Mouse (Mus musculus): Measurements from ENCODE around the gene Naa30. TPM values are rescaled to one million over a fixed set of nuclear protein-coding genes. Genes with fewer than 3 reads are reported as not detected.

Gene Naa30
- polyA plus RNA-seq (2015; fragmentation: Nextera tagmentation; extraction: Ambion mirVana) = 10.9 and 12.6 TPM in 2 replicates

- Histone ChIP-seq H3K9ac (peak within 1 kb of the TSS; percentile 93), H3K27ac (peak within 1 kb of the TSS; percentile 81), H3K27me3 (replicated peaks) (no peaks in the 10 kb centered on the region), H3K9me3 (no peaks in the 10 kb centered on the region), H3K4me1 (peaks cover 13% of the 10 kb centered on the region), H3K4me2 (peak within 1 kb of the TSS; percentile 88), H3K4me3 (replicated peaks) (peak within 1 kb of the TSS; percentile 89), H3K36me3 (no peaks in the 10 kb centered on the region)
- WGBS = under 1% methylated on average over 64 of the region's 86 CpGs
- peak; percentile 96 for ATAC-seq (ENCODE audit: insufficient read depth, low FRiP score, low read depth)
Observed at GRCm38 (mm10) chr14:49171867-49172581, at the start of gene Naa30. Naa30 (plus strand) TSS chr14:49172226.

DNA sequence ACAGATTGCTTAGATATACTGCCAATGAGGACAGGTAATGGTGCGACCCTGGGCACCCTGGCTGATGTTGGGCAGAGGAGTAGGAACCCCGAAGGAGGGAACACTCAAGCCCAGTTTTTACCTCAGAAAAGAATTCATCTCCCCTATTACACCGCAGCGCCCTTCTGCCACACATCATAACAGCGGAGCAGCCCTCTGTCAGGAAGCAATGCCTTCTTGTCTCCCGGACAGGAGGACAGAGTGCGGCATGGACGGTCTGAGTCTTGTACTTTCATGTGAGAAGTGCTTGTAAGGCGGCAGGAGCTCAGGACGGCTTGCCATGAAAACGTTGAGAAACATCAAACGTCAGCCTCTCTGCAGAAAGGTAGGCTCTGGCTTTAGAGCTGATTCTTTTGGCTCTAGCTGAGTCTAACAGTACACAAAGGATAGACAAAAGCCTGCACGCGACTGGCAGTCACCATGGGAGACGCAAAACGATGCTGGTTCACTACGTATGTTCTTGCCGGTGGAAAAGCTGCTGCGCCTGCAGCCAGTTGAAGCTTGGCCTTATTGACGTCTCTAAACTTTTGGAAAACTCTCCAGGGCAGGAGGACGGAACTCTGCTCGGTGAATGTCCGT lies 44.8 kb upstream of the Naa30 start:
- H3K36me3 ChIP-seq = no peaks in the 10 kb centered on the region
- no peak for ATAC-seq (ENCODE audit: insufficient read depth, low FRiP score, low read depth)
- no peak overlapping the region for H3K4me3 ChIP-seq (replicated peaks)
- H3K9me3 ChIP-seq = no peaks in the 10 kb centered on the region
- no peak overlapping the region for H3K4me2 ChIP-seq
- 75% methylated on average over 23 of the region's 23 CpGs for WGBS
- no peak overlapping the region for H3K27ac ChIP-seq
- no peak overlapping the region for H3K9ac ChIP-seq
- H3K27me3 ChIP-seq (replicated peaks) = no peaks in the 10 kb centered on the region
- no peaks in the 10 kb centered on the region for H3K4me1 ChIP-seq

GRCm38 (mm10) chr14:49128544-49129263 lies 43.3 kb upstream of the Naa30 start:
- Histone ChIP-seq H3K9me3 (no peaks in the 10 kb centered on the region), H3K36me3 (no peaks in the 10 kb centered on the region), H3K4me2 (no peak overlapping the region), H3K4me1 (no peaks in the 10 kb centered on the region), H3K27me3 (replicated peaks) (no peaks in the 10 kb centered on the region), H3K27ac (no peak overlapping the region), H3K9ac (no peak overlapping the region), H3K4me3 (replicated peaks) (no peak overlapping the region)
- ATAC-seq (ENCODE audit: insufficient read depth, low FRiP score, low read depth) = no peak
- 62% methylated on average over 10 of the region's 10 CpGs for WGBS

DNA sequence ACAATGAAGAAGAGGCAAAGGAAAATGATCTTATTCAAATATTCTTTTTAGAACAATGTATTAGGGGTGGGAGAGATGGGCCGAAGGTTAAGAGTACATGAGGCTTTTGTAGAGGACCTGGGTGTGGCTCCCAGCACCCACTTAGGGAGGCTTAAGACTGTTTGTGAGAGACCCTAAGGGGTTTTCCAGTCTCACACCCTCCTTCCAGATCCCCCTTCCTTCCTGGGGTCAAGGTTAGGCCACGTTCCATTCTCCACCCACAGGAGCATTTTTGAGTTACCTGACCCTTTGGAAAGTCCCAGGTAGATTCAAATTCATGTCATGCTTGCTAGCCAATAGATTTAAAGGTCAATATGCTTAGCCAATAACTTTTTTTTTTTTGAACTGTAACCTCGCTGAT lies 39.6 kb upstream of the Naa30 start:
- no peak overlapping the region for H3K27ac ChIP-seq
- no peaks in the 10 kb centered on the region for H3K36me3 ChIP-seq
- 87% methylated on average over 3 of the region's 3 CpGs for WGBS
- no peaks in the 10 kb centered on the region for H3K4me1 ChIP-seq
- H3K9me3 ChIP-seq = no peaks in the 10 kb centered on the region
- no peak overlapping the region for H3K9ac ChIP-seq
- H3K4me2 ChIP-seq = no peak overlapping the region
- ATAC-seq (ENCODE audit: insufficient read depth, low FRiP score, low read depth) = no peak
- H3K27me3 ChIP-seq (replicated peaks) = no peaks in the 10 kb centered on the region
- H3K4me3 ChIP-seq (replicated peaks) = no peak overlapping the region

DNA sequence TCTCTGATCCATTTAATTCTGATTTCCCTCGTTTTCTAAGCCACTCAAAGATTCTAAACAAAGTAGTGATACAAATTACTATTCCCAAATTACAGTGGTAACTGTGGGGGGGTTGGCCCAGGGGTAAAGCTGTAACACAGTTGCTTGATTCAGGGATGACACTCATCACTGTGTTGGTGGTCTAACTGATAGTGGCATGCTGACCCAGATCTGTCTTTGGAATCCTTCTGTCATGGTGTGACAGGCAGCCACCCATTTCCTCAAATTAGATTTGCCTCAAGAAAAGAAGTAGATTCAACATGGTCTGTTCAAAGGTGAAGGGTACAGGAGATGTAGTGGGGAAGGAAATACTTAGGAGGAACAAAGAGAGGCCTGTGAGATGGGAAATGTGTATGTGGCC lies 33.9 kb upstream of the Naa30 start:
- ATAC-seq (ENCODE audit: insufficient read depth, low FRiP score, low read depth) = no peak
- Histone ChIP-seq H3K9me3 (no peaks in the 10 kb centered on the region), H3K36me3 (no peaks in the 10 kb centered on the region), H3K4me2 (no peak overlapping the region), H3K4me3 (replicated peaks) (no peak overlapping the region), H3K9ac (no peak overlapping the region), H3K27ac (no peak overlapping the region), H3K4me1 (no peaks in the 10 kb centered on the region), H3K27me3 (replicated peaks) (no peaks in the 10 kb centered on the region)
- WGBS = 43% methylated on average over 1 of the region's 1 CpGs

DNA sequence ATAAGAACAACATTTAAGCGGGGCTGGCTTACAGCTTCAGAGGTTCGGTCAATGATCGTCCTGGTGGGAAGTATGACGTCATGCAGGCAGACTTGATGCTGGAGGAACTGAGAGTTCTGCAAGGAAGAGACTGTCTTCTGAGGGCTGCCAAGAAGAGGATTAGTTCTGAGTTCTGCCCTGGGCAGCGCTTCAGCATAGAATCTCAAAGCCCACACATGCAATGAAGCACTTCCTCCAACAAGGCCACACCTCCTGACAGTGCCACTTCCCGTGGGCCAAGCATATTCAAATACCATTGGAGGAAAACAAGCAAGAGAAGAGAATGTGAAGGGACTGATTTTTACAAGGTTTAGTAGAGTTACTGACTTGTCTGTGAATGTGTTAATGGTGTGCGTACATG lies 31.3 kb upstream of the Naa30 start:
- H3K4me2 ChIP-seq = no peak overlapping the region
- H3K9ac ChIP-seq = no peak overlapping the region
- no peak overlapping the region for H3K4me3 ChIP-seq (replicated peaks)
- no peaks in the 10 kb centered on the region for H3K27me3 ChIP-seq (replicated peaks)
- WGBS = 86% methylated on average over 7 of the region's 7 CpGs
- no peaks in the 10 kb centered on the region for H3K4me1 ChIP-seq
- no peaks in the 10 kb centered on the region for H3K36me3 ChIP-seq
- no peak overlapping the region for H3K27ac ChIP-seq
- no peaks in the 10 kb centered on the region for H3K9me3 ChIP-seq
- ATAC-seq (ENCODE audit: insufficient read depth, low FRiP score, low read depth) = no peak

DNA sequence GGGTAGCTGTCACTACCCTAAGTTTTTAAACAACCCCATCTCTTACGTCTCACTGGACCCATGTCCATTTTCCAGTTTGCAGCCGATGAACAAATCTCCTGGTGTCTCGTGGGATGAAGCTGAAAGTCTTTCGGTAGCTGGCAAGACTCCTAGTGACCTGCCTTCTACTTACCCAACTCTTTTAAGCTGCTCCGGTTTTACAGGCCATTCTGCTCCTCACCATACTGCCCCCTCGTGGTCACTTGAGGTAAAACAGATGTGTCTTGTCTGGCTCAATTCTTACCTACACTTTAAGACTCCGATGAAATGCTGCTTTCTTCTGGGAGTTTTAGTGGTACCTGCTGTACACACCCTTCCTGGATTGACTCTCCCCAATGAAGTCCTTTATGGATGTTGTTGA lies 18.2 kb upstream of the Naa30 start:
- 31% methylated on average over 7 of the region's 7 CpGs for WGBS
- no peaks in the 10 kb centered on the region for H3K36me3 ChIP-seq

GRCm38 (mm10) chr14:49155572-49155971 lies 16.5 kb upstream of the Naa30 start:
- Histone ChIP-seq H3K36me3 (no peaks in the 10 kb centered on the region), H3K4me2 (no peak overlapping the region), H3K27ac (no peak overlapping the region), H3K9me3 (no peaks in the 10 kb centered on the region), H3K4me3 (replicated peaks) (no peak overlapping the region), H3K27me3 (replicated peaks) (no peaks in the 10 kb centered on the region), H3K4me1 (no peaks in the 10 kb centered on the region), H3K9ac (no peak overlapping the region)
- ATAC-seq (ENCODE audit: insufficient read depth, low FRiP score, low read depth) = no peak
- WGBS = 41% methylated on average over 5 of the region's 5 CpGs

More for the DNA sequence above, 18.2 kb upstream of the Naa30 start:
- ATAC-seq (ENCODE audit: insufficient read depth, low FRiP score, low read depth) = no peak
- no peaks in the 10 kb centered on the region for H3K9me3 ChIP-seq
- no peaks in the 10 kb centered on the region for H3K4me1 ChIP-seq
- H3K27me3 ChIP-seq (replicated peaks) = no peaks in the 10 kb centered on the region
- no peak overlapping the region for H3K9ac ChIP-seq
- H3K27ac ChIP-seq = no peak overlapping the region
- no peak overlapping the region for H3K4me3 ChIP-seq (replicated peaks)
- H3K4me2 ChIP-seq = no peak overlapping the region

- Histone ChIP-seq H3K27ac (no peak overlapping the region), H3K9ac (no peak overlapping the region), H3K4me2 (no peak overlapping the region), H3K27me3 (replicated peaks) (no peaks in the 10 kb centered on the region), H3K9me3 (no peaks in the 10 kb centered on the region), H3K4me3 (replicated peaks) (no peak overlapping the region), H3K36me3 (no peaks in the 10 kb centered on the region), H3K4me1 (no peaks in the 10 kb centered on the region)
- ATAC-seq (ENCODE audit: insufficient read depth, low FRiP score, low read depth) = no peak
- WGBS = 78% methylated on average over 16 of the region's 16 CpGs
Observed at GRCm38 (mm10) chr14:49158143-49158925, 13.7 kb upstream of the Naa30 start.

GRCm38 (mm10) chr14:49171286-49171685 lies 740 bp upstream of the Naa30 start:
- Histone ChIP-seq H3K27ac (peak overlapping the region; percentile 81), H3K9ac (no peak overlapping the region), H3K36me3 (no peaks in the 10 kb centered on the region), H3K4me3 (replicated peaks) (peak overlapping the region; percentile 89), H3K27me3 (replicated peaks) (no peaks in the 10 kb centered on the region), H3K4me2 (peak overlapping the region; percentile 88), H3K4me1 (peaks cover 13% of the 10 kb centered on the region), H3K9me3 (no peaks in the 10 kb centered on the region)
- peak; percentile 54; the same call in 1 of the 2 replicates for ATAC-seq (ENCODE audit: insufficient read depth, low FRiP score, low read depth)
- 24% methylated on average over 8 of the region's 8 CpGs for WGBS

DNA sequence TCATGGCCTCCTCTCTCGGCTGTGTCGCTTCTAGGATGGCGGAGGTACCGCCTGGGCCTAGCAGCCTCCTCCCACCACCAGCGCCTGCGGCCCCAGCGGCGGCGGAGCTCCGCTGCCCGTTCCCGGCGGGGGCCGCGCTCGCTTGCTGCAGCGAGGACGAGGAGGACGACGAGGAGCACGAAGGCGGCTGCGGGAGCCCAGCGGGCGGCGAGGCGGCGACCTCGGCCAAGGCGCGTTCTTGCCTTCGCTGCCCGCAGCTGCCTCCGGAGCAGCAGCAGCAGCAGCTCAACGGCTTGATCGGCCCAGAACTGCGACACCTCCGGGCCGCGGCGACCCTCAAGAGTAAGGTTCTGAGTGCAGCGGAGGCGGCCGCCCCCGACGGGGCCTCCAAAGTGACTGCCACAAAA lies 559 bp downstream of the Naa30 start:
- Histone ChIP-seq H3K4me2 (peak overlapping the region; percentile 88), H3K4me1 (peaks cover 13% of the 10 kb centered on the region), H3K27ac (peak overlapping the region; percentile 81), H3K9ac (peak overlapping the region; percentile 93), H3K36me3 (no peaks in the 10 kb centered on the region), H3K4me3 (replicated peaks) (peak overlapping the region; percentile 89), H3K9me3 (no peaks in the 10 kb centered on the region), H3K27me3 (replicated peaks) (no peaks in the 10 kb centered on the region)
- ATAC-seq (ENCODE audit: insufficient read depth, low FRiP score, low read depth) = peak; percentile 71
- WGBS = under 1% methylated on average over 46 of the region's 46 CpGs
